Mouse (Mus musculus): ENCODE results near the gene Cngb1. TPM values are rescaled to one million over a fixed set of nuclear protein-coding genes. Genes with fewer than 3 reads are reported as not detected.

Gene Cngb1
- total and polyA plus RNA-seq, 3 experiments, result 0.03 TPM; not detected in 2

- Histone ChIP-seq H3K4me1 (ENCODE audit: control insufficient read depth in 1 of 2, insufficient read depth in 2 of 2, low read length in 2 of 2) (no peaks in the 10 kb centered on the region), H3K79me2 (ENCODE audit: control insufficient read depth, insufficient read depth, low read length, poor library complexity) (no peaks in the 10 kb centered on the region), H3K27ac (ENCODE audit: control insufficient read depth, low read depth, low read length) (no peak overlapping the region), H3K27me3 (ENCODE audit: control insufficient read depth in 1 of 2, insufficient read depth in 2 of 2, low read length in 2 of 2) (peaks cover 2 to 9% of the 10 kb centered on the region in 2 experiments; a peak in 2 of 4 replicates), H3K36me3 (ENCODE audit: control insufficient read depth in 1 of 2, insufficient read depth in 2 of 2, low read length in 2 of 2) (no peaks in the 10 kb centered on the region), H3K4me3 (ENCODE audit: control insufficient read depth in 1 of 2, insufficient read depth in 1 of 2, low read depth in 2 of 2, low read length in 2 of 2) (no peak overlapping the region), H3K9ac (ENCODE audit: control insufficient read depth, low read depth, low read length, poor library complexity, severe bottlenecking) (no peak overlapping the region), H3K9me3 (replicated peaks; ENCODE audit: insufficient read depth, low read length) (no peaks in the 10 kb centered on the region)
- DNase-seq (ENCODE audit: low read depth, low spot score), result peak; percentile 60
- TF ChIP-seq MEF2A (IDR thresholded peaks at IDR 0.05; ENCODE audit: extremely low read depth, insufficient replicate concordance, low read depth, low read length, poor library complexity, severe bottlenecking) (no peak), RAD21 (IDR thresholded peaks at IDR 0.05; ENCODE audit: low read depth, low read length) (peak; percentile 54), CHD2 (IDR thresholded peaks at IDR 0.05; ENCODE audit: low read length) (no peak), ZKSCAN1 (IDR thresholded peaks at IDR 0.05; ENCODE audit: low read depth, low read length) (no peak), ZMIZ1 (IDR thresholded peaks at IDR 0.05; ENCODE audit: low read depth, low read length) (no peak), ZNF384 (IDR thresholded peaks at IDR 0.05; ENCODE audit: low read depth, low read length) (no peak), SMC3 (IDR thresholded peaks at IDR 0.05; ENCODE audit: low read depth, low read length) (peak; percentile 44), E2F4 (IDR thresholded peaks at IDR 0.05; ENCODE audit: borderline replicate concordance, low read depth, low read length) (no peak), TAL1 (IDR thresholded peaks at IDR 0.05; ENCODE audit: low read length) (no peak), GABPA (IDR thresholded peaks at IDR 0.05; ENCODE audit: low read depth, low read length) (no peak), ZC3H11A (IDR thresholded peaks at IDR 0.05; ENCODE audit: low read depth, low read length) (0 out of 2 replicates have a peak, but pooled peaks have one; percentile 7), USF2 (IDR thresholded peaks at IDR 0.05; ENCODE audit: borderline replicate concordance in 1 of 2, insufficient read depth in 1 of 2, low read depth in 1 of 2, low read length in 2 of 2) (no peak), MYB (IDR thresholded peaks at IDR 0.05; ENCODE audit: low read depth, low read length) (no peak), CHD1 (IDR thresholded peaks at IDR 0.05; ENCODE audit: low read depth, low read length) (no peak), TBP (IDR thresholded peaks at IDR 0.05; ENCODE audit: low read depth, low read length) (no peak), CTCF (IDR thresholded peaks at IDR 0.05 in 2 of 3, conservative IDR thresholded peaks at IDR 0.05 in 1 of 3; ENCODE audit: control insufficient read depth in 1 of 3, insufficient read depth in 1 of 3, low read depth in 2 of 3, low read length in 3 of 3, poor library complexity in 1 of 3, severe bottlenecking in 1 of 3) (peak; percentile 41 to 55 (median 52); a peak in 5 of 6 replicates), MAFK (IDR thresholded peaks at IDR 0.05; ENCODE audit: borderline replicate concordance, low read depth, low read length) (no peak)
These were observed 4.0 kb downstream of the Cngb1 start for GRCm38 (mm10) chr8:95302410-95302809.

- Histone ChIP-seq H3K4me3 (ENCODE audit: control insufficient read depth in 1 of 2, insufficient read depth in 1 of 2, low read depth in 2 of 2, low read length in 2 of 2) (no peak overlapping the region), H3K36me3 (ENCODE audit: control insufficient read depth in 1 of 2, insufficient read depth in 2 of 2, low read length in 2 of 2) (no peaks in the 10 kb centered on the region), H3K27ac (ENCODE audit: control insufficient read depth, low read depth, low read length) (no peak overlapping the region), H3K4me1 (ENCODE audit: control insufficient read depth in 1 of 2, insufficient read depth in 2 of 2, low read length in 2 of 2) (peaks cover 0 to 4% of the 10 kb centered on the region in 2 experiments; a peak in 2 of 4 replicates), H3K9me3 (replicated peaks; ENCODE audit: insufficient read depth, low read length) (no peaks in the 10 kb centered on the region), H3K79me2 (ENCODE audit: control insufficient read depth, insufficient read depth, low read length, poor library complexity) (no peaks in the 10 kb centered on the region), H3K27me3 (ENCODE audit: control insufficient read depth in 1 of 2, insufficient read depth in 2 of 2, low read length in 2 of 2) (peaks cover 3 to 5% of the 10 kb centered on the region in 2 experiments; a peak in 1 of 4 replicates), H3K9ac (ENCODE audit: control insufficient read depth, low read depth, low read length, poor library complexity, severe bottlenecking) (no peak overlapping the region)
- TF ChIP-seq ZC3H11A (IDR thresholded peaks at IDR 0.05; ENCODE audit: low read depth, low read length) (no peak), GABPA (IDR thresholded peaks at IDR 0.05; ENCODE audit: low read depth, low read length) (no peak), CTCF (IDR thresholded peaks at IDR 0.05 in 2 of 3, conservative IDR thresholded peaks at IDR 0.05 in 1 of 3; ENCODE audit: control insufficient read depth in 1 of 3, insufficient read depth in 1 of 3, low read depth in 2 of 3, low read length in 3 of 3, poor library complexity in 1 of 3, severe bottlenecking in 1 of 3) (no peak), BHLHE40 (IDR thresholded peaks at IDR 0.05; ENCODE audit: borderline replicate concordance, low read depth, low read length) (no peak), POLR2AphosphoS5 (IDR thresholded peaks at IDR 0.05; ENCODE audit: borderline replicate concordance, low read depth, low read length) (no peak), CHD2 (IDR thresholded peaks at IDR 0.05; ENCODE audit: low read length) (no peak)
- no peak for DNase-seq (ENCODE audit: low read depth, low spot score)
These were observed 12.5 kb downstream of the Cngb1 start for GRCm38 (mm10) chr8:95293891-95294290.
